Mouse (Mus musculus): ENCODE measurements around the gene Tmem88.

Gene Tmem88

GRCm38 (mm10) chr11:69373223-69373965 is 24.6 kb downstream of the Tmem88 start:
- DNase-seq: no peak

DNA sequence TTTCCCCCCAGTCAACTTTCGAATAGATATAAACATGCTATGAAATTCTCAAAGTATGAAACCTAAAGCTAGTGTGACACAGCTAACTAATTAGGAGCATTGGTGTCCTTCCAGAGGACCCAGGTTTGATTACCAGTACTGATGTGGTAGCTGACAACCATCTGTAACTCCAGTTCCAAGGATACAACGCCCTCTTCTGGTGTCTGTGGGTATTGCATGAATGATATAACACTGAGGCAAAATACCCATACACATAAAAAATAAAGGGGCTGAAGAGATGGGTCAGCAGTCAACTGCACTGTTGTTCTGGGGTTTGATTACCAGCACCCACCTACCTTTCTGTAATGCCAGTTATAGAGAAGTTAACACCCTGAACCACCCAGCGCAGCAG is 25.3 kb downstream of the Tmem88 start:
- DNase-seq: no peak

- DNase-seq: peak; percentile 64
Measured at GRCm38 (mm10) chr11:69372056-69372779, 25.8 kb downstream of the Tmem88 start.

GRCm38 (mm10) chr11:69371601-69372000 is 26.4 kb downstream of the Tmem88 start:
- no peak for DNase-seq

GRCm38 (mm10) chr11:69370817-69371215 is 27.2 kb downstream of the Tmem88 start:
- no peak for DNase-seq

- no peak for DNase-seq
Measured at GRCm38 (mm10) chr11:69369990-69370816, 27.8 kb downstream of the Tmem88 start.

DNA sequence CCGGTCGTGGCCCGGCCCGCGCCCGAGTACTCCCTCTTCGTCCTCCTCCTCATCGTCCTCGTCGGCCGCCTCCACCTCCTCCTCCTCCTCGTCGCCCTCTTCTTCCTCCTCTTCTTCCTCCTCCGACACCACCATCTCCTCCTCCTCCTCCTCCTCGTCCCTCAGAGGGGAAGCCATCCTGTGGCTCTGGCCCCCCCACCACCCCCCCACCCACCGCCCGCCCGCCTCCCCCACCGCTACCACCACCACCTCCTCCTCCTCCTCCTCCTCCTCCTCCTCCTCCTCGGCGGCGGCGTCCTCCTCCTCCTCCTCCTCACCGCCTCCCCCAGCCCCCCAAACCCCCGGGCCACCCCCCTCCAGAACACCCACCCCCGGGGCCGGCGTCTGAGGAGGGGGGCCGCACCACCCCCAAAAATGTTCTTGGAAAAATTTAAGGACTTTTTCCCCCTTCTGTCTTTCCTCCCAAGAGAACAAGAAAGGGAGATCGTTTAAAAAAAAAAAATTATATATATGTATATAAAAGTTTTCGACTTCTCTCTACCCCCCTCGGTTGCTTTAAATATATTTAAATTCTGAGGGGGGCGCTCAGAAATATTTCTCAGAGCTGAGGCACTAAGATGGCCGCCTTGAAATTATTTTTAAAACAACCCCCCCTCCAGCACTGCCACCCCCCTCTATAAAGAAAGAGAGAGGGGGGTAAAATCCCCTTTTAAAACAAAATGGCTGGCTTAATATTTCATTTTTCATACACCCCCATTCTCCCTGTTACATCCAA is 28.6 kb downstream of the Tmem88 start, which contains the start of gene Chd3:
Chd3 (minus strand) TSS at position 192 of the 775 bp plus-strand sequence.
- no peak for DNase-seq

DNA sequence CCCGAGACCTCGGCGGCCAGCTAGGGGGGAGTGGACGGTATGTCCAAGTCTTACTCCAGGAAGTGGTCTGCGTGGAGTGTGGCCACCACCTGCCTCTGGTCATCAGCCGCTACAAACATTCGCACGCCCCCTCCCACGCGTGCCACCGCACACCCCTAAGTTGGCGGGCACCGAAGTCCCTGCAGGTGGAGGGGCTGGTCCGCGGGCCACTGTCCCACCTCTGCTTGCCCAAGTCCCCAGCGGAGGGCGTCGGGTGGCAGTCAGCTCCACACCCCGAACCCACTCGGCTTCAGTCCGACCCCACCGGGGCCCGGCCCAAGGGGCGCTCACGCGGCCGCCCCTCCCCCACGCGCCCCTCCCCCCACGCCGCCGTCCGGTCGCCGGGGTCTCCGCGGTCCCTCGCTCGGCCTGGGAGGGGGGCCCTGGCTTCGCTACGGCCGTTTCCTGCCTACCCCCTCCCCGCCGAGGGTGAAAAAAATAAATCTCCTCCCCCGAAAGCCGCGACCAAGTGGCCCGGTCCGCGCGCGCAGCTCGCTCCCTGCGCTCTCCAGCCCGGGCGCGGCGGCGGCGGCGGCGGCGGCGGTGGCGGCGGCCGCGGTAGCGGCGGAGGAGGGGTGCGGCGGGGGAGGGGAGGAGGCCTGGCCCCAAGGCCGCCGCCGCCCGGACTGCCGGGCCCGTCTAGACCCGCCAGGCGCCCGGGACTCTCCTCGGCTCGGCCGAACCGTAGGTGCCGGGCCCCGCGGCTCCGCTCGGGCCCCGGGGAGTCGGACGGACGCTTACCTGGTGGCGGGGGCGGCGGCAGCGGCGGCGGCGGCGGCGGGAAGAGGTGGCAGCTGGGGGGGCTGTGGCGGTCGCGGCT is 29.4 kb downstream of the Tmem88 start:
- DNase-seq: peak; percentile 45

GRCm38 (mm10) chr11:69367616-69368355 is 30.2 kb downstream of the Tmem88 start:
- no peak for DNase-seq

GRCm38 (mm10) chr11:69366855-69367615 is 31.0 kb downstream of the Tmem88 start:
- no peak for DNase-seq

GRCm38 (mm10) chr11:69366157-69366854 is 31.7 kb downstream of the Tmem88 start:
- DNase-seq: peak; percentile 96

GRCm38 (mm10) chr11:69365722-69366121 is 32.3 kb downstream of the Tmem88 start:
- DNase-seq: no peak

DNA sequence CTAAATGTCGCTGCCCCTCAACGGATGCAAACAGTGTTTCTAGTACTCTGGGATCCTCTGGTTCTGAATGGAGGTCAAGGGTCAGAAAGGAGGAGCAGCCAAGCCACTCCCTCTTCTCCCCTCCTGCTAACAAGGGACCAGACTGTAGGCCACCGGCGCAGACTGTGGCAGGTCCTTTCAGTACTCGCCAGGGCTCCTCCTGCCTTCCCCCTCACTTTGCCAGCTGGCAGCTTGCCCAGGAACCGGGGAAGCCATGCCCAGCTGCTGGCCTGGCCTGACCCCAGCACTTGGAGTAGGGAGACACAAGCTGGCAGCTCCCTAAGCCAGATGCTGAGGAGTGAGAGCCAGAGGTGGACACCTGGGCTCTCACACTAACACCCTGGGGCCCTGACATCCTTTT is 33.1 kb downstream of the Tmem88 start:
- DNase-seq: peak; percentile 87

DNA sequence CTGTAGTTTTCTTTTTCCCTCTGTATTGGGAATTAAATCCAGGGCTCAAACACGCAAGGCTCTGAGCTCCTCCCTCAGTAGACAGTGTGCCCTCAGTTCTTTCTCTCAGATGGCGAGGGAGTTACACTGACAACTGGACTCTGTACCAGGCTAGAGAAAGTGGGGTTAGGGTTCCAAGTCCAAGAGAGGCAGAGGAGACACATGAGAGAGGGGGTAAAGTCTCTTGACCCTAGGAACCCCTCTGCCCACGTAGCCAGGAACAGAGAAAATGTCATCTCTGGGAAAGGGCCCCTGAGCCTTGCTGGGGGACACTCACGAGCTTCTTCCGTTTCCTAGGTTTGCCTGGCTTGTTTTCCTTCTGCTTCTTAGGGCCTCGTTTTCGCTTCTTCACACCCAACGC is 33.7 kb downstream of the Tmem88 start:
- no peak for DNase-seq

- DNase-seq: no peak
Measured at GRCm38 (mm10) chr11:69362479-69362878, 35.6 kb downstream of the Tmem88 start.

GRCm38 (mm10) chr11:69362021-69362420 is 36.0 kb downstream of the Tmem88 start:
- no peak for DNase-seq

- DNase-seq: no peak
Measured at GRCm38 (mm10) chr11:69357690-69358089, 40.3 kb downstream of the Tmem88 start.

DNA sequence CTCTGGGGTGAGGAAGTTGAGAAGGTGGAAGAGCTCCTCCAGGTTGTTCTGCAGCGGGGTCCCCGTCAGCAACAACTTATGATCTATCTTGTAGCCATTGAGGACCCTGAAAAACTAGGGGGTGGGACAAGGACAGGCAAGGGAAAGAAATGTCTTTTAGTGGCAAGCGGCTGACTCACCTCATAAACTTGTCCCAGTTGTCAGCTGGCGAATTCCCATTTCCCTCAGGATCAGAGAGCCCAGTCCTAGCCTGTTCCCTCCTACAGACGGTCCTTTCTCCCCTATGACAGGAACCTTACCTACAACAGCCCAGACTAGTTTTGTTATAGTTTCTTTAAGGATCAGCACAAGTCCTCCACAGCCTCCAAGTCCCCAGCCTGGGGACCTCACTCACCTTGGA is 41.5 kb downstream of the Tmem88 start:
- no peak for DNase-seq
